Mouse (Mus musculus) skeletal muscle tissue, adult 2 months (tissue): ENCODE measurements around the gene Ndufs1.
A peak's percentile ranks its signal among the peaks of the same experiment; 100 is the strongest.
"Not testable (repeated sequence)": the region's sequence is repeated elsewhere in the genome, so short reads cannot be mapped to it uniquely, and the experiment has no call there.

ENCODE experiments used
- DNase-seq: peaks from one replicate; pipeline ENCODE4 v3.0.0-alpha.2; 2012; ENCODE audit warnings: low read depth, low spot score

Gene Ndufs1

DNA sequence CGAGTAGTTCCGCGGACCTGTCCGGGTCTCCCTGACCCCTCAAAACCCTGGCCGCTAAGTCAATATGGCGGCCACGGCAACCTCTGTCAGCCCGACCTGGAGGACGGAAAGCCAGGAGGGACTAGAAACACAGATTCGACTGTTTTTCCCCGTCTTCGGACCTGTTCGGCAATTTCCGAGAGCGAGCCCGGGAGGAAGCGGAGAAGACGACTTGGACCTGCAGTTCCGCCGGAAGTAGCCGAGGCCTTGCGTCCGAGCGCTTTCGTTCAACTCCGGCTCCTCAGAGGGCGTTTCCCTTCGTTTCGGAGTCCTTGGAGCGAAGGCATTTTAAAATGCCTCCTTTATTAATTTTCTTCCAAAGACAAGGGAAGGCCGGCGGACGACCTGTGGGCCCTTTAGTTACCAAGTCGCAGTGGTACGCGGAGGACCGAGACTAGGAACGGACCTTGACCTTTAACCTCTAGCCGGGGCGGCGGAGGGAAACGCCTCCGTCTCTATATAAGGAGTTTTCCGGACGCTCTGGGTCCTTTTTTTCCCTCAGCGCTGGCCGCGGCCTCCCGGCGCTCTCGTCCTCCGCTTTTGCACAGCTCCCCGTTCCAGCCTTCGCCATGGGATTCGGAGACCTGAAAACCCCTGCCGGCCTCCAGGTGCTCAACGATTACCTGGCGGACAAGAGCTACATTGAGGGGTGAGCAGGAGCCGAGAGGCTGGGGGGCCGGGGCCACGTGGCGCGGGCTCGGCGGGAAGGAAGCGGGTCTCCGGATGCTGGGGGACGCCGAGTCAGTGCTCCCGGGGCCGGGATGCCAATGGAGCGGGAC, at the start of gene Ndufs1, which contains the start of gene Eef1b2:
Gene Ndufs1, minus strand, starts transcription at position 230 of the 818 bp plus-strand sequence.
Gene Eef1b2, plus strand, starts transcription at position 222 of the 818 bp plus-strand sequence.
- peak; percentile 98 for DNase-seq

DNA sequence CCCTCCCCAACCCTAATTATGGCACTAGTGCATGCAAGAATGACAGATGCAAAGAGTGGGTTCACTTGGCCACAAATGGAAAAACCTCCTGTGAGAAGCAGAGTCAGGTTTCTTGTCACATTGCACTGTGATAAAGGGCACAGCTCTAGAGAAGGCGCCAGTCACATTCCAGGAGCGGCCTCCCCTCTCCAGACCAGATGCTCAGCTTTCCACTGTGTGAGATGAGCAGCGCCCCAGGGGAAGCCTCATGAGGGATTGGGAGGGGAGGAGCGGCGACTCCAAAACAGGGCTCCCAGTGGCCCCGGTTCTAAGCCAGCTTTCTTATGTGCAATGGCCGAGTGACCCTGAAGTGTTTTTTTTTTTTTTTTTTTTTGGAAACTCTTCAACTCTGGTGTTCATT, 49.3 kb upstream of the Ndufs1 start:
- DNase-seq = no peak

DNA sequence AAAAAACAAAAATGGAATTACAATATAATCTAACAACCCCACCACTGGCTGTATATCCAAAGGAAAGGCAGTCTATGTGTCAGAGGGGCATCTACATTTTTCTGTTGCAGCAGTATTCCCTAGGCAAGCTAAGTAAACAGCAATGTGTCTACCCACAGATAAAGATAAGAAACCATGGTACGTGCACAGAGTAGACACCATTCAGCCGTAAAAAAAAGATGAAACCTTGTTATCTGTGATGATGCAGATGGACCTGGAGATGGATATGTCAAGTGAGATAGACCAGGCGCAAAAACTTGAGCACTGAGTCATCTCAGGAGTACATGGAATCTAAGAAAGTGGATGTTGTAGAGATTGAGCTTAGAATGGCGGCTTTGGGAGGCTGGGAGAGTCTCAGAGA, 48.4 kb upstream of the Ndufs1 start:
- no peak for DNase-seq

DNA sequence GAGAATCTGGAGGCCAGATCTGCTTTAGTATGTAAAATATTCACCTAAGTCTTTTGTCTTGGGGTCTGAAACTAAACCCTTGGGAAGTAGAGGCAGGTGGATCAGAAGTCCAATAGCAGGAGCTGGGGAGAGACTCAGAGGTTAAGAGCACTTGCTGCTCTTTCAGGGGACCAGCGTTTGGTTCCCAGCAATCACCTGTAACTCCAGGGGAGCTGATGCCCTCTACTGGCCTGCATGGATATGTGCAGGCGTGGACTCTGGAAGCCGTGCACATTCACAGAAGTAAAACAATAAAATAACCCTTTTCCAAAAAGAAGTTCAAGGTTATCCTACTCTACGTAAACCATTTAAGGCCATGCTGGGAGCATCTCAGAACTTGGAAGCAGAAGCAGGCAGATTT, 42.6 kb upstream of the Ndufs1 start:
- no peak for DNase-seq

DNA sequence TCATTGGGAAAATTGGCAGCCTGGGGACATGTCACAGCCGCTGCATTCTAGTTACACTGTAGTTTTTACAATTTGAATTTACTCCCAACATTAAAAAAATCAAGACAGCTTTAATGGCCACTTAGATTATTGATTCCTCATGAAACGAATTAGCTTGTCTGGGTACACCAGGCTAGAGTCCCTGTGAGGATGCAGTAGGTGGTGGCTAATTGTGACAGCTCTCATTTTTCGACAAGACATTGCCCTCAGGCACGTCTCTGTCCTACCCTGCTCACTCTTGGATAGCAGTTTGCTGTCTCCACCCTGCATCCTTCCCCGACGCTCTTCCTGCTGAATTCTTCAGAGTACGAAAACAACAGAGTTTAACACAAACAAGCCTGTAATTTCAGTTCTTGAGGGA, 38.0 kb upstream of the Ndufs1 start:
- DNase-seq = no peak

DNA sequence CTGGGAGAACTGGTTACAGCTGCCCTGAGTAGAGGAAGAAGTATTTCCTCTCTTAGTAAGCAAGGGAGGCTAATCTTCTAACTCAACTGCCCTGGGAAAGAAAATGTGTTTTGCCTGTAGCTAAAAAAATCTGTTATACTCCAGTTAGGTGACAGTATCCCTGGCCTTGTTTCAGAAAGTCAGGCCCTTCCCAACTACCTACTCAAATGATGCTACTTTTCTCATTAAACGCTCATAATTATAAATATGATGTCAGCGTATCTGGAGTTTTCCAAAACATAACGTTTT, 37.6 kb upstream of the Ndufs1 start, which contains the start of gene Gpr1:
Gene Gpr1, minus strand, starts transcription at position 273 of the 288 bp plus-strand sequence.
- no peak for DNase-seq

DNA sequence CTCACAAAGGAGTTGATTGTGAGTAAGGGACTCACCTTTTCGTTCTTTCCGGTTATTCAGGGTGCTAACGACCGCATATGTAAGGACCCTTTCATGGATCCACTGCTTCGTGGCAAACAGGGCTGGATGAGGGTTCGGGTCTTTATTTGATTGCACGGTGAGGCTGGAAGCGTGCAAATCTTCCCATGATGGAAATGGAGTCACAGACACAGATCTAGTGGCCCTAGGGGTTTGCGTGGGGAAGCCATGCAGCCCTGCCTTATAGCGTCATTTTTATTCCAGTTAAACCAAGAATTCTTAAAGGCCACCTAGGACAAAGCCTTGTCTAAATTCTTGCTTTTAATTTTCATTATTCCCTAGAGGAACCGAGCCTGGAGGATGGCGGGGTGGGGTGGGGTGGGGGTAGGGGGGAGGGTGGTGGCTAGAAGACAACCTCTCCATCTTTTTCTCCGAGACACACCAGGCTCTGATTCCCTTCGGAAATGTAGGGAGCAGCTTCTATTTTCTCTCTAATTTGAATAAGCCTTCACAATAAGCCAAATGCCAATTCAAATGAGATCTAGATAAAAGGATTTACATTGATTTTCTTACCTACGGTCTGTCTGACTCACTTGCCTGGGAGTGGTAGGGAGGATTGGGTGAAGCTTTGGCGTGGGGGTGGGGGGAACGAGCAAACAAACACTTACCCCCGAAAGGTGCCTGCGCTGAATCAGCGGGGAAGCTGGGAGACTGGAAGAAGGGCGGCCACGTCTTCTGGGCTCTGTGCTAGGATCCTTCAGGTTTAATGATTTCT, 37.0 kb upstream of the Ndufs1 start:
- DNase-seq = no peak

DNA sequence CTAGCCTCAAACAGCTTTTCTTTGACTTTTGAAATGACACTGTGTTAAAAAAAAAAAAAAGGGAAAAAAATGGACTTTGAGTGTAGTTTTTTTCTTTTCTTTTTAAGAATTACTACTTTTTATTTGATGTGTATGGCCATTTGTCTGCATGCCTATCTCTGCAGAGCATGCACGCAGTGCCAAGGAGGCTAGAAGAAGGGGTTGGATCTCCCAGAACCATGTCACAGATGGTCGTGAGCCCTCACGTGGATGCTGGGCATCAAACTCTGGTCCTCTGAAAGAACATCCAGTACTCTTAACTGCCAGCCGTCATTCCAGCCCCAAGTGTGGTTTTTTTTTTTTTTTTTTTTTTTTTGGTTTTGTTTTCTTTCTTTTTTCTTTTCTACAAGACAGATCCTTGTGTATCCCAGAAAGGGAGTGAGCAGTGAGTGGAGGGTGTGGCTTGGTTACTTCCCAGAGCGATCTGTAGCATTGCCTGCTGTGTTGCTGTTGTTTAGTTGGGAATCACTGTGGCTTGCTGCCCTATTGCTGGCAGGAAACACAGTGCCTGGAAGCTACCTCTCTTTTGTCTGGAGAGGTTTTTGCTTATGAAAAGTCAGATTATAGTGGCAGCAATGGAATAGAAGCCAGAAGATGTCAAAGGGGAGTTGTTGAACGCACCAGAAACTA, 33.4 kb upstream of the Ndufs1 start:
- DNase-seq = peak; percentile 23

DNA sequence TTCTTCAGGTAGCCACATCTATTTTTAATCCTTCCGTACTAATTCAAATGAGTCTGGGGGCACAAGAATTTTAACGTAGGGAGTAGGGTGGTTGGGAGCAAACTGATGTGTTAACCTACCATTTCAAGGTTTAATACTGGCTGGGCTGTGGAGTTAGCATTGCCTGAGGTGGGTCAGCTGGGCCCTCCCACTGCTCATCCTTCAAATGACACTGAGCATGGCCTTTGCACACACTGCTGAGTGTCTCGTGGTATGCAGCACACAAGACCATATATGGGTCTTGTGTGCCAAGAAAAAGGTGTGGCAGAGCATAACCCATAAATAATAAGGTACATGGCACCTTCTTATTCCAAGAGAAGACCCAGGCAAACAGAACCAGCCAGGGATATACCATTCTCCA, 31.0 kb upstream of the Ndufs1 start:
- no peak for DNase-seq

DNA sequence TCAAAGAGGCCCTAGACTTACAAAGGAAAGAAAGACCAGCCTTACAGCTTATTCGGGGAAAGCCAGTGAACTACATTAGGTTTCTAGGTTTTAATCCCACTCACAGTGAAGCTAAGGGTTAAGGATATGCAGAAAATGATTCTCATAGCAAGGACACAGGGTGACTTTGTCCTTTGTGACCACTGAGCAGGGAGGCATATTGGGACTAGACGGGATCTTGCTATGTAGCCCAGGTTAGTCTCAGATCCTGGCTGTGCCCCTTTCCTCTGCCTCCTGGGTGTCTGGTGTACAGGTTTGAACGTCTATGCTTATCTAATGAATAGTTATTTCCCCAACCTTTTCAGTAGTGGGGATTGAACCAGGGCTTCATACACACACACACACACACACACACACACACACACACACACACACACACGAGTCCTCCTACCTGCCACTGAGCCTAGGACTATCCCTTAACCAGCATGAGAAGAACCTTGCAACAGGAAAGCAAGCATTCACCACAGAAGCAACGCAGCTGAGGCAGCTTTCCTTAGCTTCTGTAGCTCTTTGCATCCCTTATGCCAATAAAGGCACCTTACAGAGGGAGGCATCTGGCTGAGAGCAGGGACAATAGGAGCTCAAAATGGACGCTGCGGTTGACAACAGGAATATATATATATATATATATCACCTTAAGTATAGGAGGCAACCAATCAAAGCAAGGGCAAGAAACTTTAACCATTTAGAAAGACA, 28.2 kb upstream of the Ndufs1 start:
- DNase-seq = no peak

DNA sequence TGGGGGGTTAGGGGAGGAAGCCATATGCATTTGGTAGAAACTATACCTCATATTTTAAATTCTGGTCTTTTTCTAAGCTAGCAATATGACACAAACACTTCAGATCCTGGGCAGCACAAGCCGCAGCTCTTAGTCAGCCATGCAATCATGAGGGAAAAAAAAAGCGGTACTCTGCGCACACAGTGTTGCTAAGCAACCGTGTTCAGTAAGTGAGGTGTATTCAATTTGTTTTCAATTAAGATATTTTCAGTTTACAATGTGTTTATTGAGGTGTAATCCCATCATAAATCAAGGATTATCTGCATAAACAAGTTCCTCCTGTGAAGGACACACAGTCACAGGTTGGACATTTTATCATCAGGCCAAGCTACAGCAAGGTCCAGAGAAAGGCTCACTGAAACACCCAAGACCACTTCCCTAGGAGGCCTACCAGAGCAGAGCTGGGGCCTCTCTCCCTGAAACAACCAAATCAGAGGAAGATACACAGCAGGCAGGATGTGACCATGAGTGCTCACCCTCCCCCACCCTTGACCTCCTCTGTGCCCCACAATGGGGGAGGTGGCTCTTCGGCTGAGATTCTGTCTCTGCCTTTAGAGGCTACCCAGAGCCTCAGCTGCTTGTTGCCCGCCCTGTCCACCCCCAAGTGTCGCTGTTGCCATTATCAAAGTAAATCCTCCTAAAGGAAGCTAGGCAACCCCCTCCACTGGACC, 27.5 kb upstream of the Ndufs1 start:
- no peak for DNase-seq

DNA sequence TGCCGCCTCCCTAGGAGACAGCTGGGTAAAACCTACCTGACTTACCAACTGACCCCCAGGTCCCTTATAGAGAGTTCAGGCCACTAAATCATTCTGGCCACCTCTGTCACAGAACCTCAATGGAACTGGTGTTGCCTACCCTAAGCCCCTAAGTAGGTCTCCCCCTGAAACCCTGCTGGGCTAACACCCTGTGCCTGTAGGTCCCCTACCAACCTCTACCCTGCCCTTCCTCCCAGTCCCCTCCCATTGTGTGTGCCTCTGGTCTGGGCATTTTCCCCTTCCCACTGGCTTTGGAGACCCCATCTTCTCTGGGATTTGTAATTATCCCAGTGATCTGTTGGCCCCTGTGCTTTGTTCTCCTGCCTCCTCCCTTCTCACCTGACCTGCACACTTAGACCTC, 26.8 kb upstream of the Ndufs1 start:
- DNase-seq = no peak

DNA sequence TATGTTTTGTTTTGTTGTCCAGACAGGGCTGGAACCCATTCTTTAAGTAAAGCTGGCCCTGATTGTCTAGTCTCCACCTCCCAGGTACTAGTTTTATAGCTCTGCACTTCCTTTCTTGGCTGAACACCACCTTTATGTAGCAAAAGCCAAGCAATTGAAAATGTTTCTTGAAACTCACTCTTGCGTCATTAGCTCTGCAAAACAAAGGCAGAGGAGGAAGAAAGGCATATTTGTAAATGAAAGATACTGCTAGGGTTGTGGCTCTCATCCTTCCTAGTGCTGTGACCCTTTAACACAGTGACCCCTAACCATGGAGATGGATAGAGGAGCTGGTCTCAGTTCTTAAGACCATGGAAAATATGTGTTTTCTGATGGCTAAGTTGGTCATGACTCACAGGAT, 25.0 kb upstream of the Ndufs1 start:
- DNase-seq = no peak

DNA sequence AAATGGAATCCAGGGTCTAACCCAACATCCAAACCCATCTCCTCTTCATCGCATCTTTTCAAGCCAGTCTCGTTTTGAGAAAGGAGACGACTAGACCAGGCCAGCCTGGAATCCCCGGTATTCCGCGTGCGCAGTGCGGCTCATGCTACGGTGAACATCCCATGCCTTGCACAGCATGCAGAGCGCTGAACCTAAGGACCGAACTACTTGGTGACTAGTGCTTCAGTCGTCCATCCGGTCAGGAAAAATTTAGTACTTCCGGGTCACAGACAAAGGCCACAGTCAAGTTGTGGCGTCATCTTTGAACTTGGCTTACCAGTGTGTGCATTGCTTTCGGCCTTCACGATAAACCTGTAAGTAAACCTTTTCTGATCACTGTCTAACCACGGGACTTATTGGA, 23.7 kb upstream of the Ndufs1 start:
- DNase-seq = no peak

DNA sequence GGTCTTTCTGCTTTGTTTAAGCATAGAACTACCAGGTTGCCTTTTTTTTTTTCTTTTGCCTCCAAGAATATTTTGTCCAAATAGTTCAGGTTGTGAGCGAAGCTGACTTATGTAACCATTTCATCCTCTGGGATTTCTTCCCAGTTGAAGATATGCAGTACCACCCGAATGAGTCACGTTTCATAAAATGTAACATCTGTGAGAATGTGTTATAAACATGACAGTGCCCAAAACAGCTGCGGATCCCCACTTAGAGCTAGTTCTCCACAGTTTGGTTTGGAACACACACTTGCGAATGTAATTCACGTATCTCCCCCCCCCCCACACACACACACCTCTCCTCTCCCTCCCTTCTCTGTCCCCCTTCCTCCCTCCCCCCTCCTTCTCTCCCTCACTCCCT, 22.8 kb upstream of the Ndufs1 start:
- no peak for DNase-seq

DNA sequence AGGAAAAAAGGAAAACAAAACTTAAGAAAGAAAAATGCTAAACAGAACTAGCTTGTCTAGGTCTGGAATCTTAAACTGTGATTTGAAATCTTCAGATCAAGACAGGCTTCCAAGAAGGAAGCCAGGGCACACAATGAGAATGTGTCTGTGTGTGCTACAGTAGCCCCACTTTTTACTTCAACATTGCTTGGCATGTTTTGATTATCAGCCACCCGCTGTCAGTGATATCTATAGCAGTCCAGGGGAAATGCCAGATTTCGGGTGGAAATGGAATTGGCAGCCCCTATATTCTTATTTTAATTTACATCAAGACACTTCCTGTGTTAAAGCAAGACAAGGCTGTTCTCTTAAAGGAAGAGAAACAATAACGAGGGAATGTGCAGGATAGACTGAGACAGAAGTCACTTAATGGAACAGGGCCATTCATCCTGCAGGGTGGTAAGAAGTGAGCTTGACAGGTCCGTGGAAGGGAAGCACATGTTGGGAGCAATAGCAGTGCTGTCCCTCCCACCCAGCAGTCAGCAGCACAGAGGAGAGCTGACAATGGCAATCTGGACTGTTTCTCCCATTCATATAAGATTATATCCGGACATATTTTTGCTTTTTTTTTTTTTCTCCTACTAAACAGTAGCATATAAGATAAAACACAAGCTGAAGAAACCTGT, 19.3 kb upstream of the Ndufs1 start:
- no peak for DNase-seq

DNA sequence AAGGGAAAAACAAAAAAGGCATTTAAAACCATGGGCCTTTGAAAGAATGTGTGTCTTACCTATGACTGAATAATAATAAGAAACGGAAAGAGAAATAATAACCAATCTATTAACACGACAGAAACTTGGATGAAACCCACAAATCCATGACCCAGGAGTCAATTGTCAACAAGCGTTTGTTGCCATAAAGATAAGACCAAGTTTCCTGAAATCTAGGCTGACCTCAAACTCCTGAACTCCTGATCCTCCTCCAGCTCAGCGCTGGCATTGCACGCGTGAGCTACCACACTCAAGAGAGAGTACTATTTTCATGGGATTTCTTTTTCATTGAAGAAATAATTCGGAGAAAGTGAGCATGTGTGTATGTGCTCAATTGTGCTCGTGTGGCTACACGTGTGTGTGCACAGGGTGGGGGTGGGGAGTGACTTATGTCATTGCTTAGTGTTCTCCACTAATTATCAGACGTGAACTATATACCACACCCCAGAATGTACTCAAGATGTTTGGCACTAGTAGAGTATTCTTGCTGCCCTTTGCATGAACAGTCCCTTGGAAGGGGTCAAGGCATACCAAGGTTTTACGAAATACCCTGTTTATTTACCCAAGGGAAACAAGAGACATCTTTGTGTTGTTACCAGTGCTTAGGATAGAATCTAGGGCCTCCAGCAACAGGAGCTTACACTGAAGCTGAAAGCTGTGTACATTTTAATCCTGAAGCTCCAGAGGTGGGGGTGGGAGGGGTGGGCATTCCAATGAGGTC, 15.9 kb upstream of the Ndufs1 start:
- DNase-seq = no peak

DNA sequence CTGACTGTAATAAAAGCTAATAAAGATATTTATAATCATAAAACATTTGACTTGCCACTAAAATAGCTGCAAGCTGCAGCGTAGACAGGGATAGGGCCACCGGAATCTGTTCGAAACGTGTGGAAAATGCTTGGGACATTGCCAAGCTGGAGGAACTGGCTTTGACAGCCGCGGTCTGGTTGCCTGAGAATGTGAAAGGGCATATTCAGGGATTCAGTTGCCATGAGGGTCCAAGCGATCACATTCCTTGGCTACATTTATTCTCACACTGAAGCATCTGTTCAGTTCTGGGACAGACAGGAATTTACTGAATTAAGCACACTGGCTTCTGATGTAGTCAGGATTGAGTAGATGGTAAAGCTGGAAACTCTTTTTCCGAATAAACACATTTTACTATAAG, 14.2 kb upstream of the Ndufs1 start:
- no peak for DNase-seq

DNA sequence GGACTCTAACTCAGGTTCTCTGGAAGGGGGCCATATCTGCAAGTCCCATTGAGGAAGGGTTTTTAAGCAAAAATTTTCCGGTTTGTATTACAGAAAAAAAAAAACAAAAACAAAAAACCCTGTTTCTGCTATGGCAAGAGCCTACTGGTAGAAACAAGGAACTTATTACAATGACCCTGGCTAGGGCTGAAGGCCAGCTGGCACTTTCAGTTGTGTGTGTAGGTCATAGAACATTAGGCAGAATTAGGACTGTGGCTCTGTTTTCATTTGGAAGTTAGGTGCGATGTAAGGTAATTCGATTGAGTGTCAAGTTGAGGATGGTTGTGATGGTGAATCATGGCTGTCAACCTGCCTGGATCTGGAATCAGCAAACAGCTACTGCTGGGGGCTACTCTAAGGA, 11.9 kb upstream of the Ndufs1 start:
- DNase-seq = no peak

DNA sequence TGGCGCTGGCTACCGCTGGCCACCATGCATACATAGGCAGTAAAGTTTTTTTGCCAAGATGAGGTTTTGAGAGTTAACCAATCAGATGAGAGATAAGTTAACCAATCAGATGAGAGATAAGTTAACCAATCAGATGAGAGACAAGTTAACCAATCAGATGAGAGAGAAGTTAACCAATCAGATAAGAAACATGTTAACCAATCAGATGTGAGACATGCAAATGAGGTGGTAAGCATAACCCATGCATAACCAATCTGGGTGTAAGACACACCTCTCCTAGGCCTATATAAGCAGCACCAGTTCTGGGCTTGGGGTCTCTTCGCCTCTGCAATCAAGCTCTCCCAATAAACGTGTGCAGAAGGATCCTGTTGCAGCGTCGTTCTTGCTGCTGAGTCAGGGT, 8.8 kb upstream of the Ndufs1 start:
- DNase-seq = not testable (repeated sequence)
